Mouse (Mus musculus) C2C12 (cell line): Measurements from ENCODE around the gene Tex19.2.

Experiments
- CTCF ChIP-seq: IDR thresholded peaks from one replicate; pipeline ENCODE4 v1.5.1; 2011; ENCODE audit not compliant: control insufficient read depth, insufficient read depth, insufficient read length
- USF1 ChIP-seq: IDR thresholded peaks from one replicate; pipeline ENCODE4 v1.6.1; 2011; ENCODE audit warnings: low read depth, mild to moderate bottlenecking, control low read depth, moderate library complexity

GRCm38 (mm10) chr11:121160636-121161346, 42.3 kb upstream of the Tex19.2 start:
- TF ChIP-seq CTCF (no peak), USF1 (no peak)
